Mouse (Mus musculus): Measurements from ENCODE around the gene Hmga2. TPM values are rescaled to one million over a fixed set of nuclear protein-coding genes. Genes with fewer than 3 reads are reported as not detected.

The Hmga2 gene
- polyA plus RNA-seq, 1 experiment from 2014 or later, result 61.0 TPM

DNA sequence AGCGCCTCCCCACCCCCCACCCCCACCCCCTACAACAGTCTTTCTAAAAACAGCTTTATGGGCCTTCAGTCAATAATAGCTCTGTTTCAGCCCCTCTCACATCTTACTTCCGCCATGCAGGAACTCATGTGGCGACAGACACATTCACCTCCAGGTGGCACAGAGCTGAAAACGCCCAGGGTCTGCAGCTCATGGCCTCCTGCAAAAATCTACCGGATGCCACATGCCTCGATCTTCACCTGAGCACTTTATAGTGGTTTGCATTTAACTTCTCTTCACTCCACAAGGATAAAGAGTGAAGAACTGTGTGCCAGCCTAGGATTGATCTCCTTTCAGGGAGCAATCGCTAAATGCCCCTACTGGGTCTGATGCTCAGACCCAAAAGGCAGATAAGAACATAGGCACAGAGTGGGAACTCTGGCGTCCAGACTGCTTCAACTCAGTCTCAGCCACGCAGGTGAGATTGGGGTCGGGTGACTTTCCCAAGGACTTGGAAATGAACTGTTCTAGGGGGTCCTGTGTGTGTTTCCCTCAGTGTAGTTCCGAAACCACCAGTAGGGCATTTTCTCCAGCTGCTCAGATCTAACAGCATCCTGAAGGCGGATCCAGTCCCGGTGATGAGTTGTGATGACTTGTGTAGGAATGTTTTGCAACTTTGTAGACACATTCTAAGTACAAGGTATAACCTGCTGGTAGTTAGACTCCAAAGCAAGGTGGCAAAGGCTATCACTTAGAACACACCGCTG, 84.1 kb downstream of the Hmga2 start:
- no peak overlapping the region for H3K9ac ChIP-seq (ENCODE audit: low read length)
- ATAC-seq (replicated peaks; ENCODE audit: low FRiP score, low TSS enrichment, low read depth) (0 out of 2 replicates have a peak, but pooled peaks have one; percentile 2), DNase-seq (ENCODE audit: low spot score) (no peak)
- peak overlapping the region; percentile 86 for H3K27ac ChIP-seq (ENCODE audit: low read depth)
- peaks cover 7% of the 10 kb centered on the region; the same call in 1 of the 2 replicates for H3K36me3 ChIP-seq (ENCODE audit: control insufficient read depth, insufficient read depth, low read length)
- H3K27me3 ChIP-seq (replicated peaks; ENCODE audit: control insufficient read depth, insufficient read depth, low read length), result no peaks in the 10 kb centered on the region
- 23% methylated on average over 14 of the region's 14 CpGs for WGBS
- H3K4me2 ChIP-seq (ENCODE audit: low read length), result peak overlapping the region; percentile 28
- peaks cover 64% of the 10 kb centered on the region for H3K4me1 ChIP-seq (replicated peaks; ENCODE audit: control insufficient read depth, insufficient read depth, low read length)
- H3K4me3 ChIP-seq (ENCODE audit: low read depth, low read length), result no peak overlapping the region
- no peaks in the 10 kb centered on the region for H3K9me3 ChIP-seq (ENCODE audit: control insufficient read depth, low read length)

GRCm38 (mm10) chr10:120390912-120391835, 85.1 kb downstream of the Hmga2 start:
- WGBS, result 16% methylated on average over 28 of the region's 28 CpGs
- 0 out of 2 replicates have a peak, but pooled peaks have one; percentile 34 for ATAC-seq (replicated peaks; ENCODE audit: low FRiP score, low TSS enrichment, low read depth)
- peaks cover 9% of the 10 kb centered on the region; the same call in 1 of the 2 replicates for H3K36me3 ChIP-seq (ENCODE audit: control insufficient read depth, insufficient read depth, low read length)
- H3K4me1 ChIP-seq (replicated peaks; ENCODE audit: control insufficient read depth, insufficient read depth, low read length), result peaks cover 61% of the 10 kb centered on the region
- H3K27me3 ChIP-seq (replicated peaks; ENCODE audit: control insufficient read depth, insufficient read depth, low read length), result no peaks in the 10 kb centered on the region
- H3K27ac ChIP-seq (ENCODE audit: low read depth), result peak overlapping the region; percentile 86
- peak; percentile 69 for DNase-seq (ENCODE audit: low spot score)
- 0 out of 2 replicates have a peak overlapping the region, but pooled peaks have one; percentile 25 for H3K9ac ChIP-seq (ENCODE audit: low read length)
- H3K9me3 ChIP-seq (ENCODE audit: control insufficient read depth, low read length), result no peaks in the 10 kb centered on the region
- H3K4me2 ChIP-seq (ENCODE audit: low read length), result peak overlapping the region; percentile 28
- no peak overlapping the region for H3K4me3 ChIP-seq (ENCODE audit: low read depth, low read length)

DNA sequence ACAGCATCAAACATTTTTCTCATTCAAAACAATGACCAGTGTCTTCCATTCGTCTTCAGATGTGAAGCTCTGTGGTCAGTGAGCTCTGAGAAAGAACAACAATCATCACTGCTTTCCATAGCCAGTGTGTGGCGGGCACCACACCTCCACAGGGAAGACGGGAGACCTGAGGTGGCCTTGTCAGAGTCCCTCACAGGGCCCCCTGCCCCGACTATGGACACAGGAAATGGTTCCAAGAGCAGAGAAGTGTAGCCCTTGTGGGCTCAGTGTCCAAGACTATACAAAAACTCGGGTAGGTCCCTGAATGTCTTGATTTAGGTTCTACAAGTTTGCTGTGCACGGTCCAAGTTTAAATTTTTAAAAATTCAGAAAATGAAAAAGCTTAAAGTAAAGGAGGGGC, 86.6 kb downstream of the Hmga2 start:
- H3K4me3 ChIP-seq (ENCODE audit: low read depth, low read length), result no peak overlapping the region
- no peaks in the 10 kb centered on the region for H3K9me3 ChIP-seq (ENCODE audit: control insufficient read depth, low read length)
- ATAC-seq (replicated peaks; ENCODE audit: low FRiP score, low TSS enrichment, low read depth), result no peak
- no peaks in the 10 kb centered on the region for H3K27me3 ChIP-seq (replicated peaks; ENCODE audit: control insufficient read depth, insufficient read depth, low read length)
- peaks cover 9% of the 10 kb centered on the region; the same call in 1 of the 2 replicates for H3K36me3 ChIP-seq (ENCODE audit: control insufficient read depth, insufficient read depth, low read length)
- H3K9ac ChIP-seq (ENCODE audit: low read length), result no peak overlapping the region
- H3K4me2 ChIP-seq (ENCODE audit: low read length), result no peak overlapping the region
- 44% methylated on average over 6 of the region's 6 CpGs for WGBS
- no peak overlapping the region for H3K27ac ChIP-seq (ENCODE audit: low read depth)
- H3K4me1 ChIP-seq (replicated peaks; ENCODE audit: control insufficient read depth, insufficient read depth, low read length), result peaks cover 71% of the 10 kb centered on the region
- peak; percentile 51 for DNase-seq (ENCODE audit: low spot score)

DNA sequence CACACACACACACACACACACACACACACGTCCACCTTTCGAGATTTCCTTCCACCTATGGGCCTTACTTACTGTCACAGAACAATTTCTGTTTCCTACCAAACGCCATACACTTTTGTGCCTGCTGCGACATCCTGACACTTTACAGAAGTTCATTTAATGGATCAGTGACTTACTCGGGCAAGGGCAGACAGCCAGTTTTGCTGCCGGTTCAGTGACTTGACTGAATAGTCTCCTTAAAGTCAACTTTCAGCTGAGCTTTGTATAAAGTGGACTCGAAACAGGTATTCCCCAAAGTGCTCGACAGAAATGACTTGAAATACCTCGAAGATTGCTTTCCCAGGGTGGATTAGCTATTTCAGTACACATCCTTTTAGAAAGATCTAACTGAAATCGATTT, 87.3 kb downstream of the Hmga2 start:
- peak; percentile 52 for DNase-seq (ENCODE audit: low spot score)
- 37% methylated on average over 10 of the region's 10 CpGs for WGBS
- no peak for ATAC-seq (replicated peaks; ENCODE audit: low FRiP score, low TSS enrichment, low read depth)
- H3K4me2 ChIP-seq (ENCODE audit: low read length), result no peak overlapping the region
- H3K4me3 ChIP-seq (ENCODE audit: low read depth, low read length), result no peak overlapping the region
- H3K36me3 ChIP-seq (ENCODE audit: control insufficient read depth, insufficient read depth, low read length), result peaks cover 9% of the 10 kb centered on the region; the same call in 1 of the 2 replicates
- no peak overlapping the region for H3K27ac ChIP-seq (ENCODE audit: low read depth)
- H3K9me3 ChIP-seq (ENCODE audit: control insufficient read depth, low read length), result no peaks in the 10 kb centered on the region
- H3K4me1 ChIP-seq (replicated peaks; ENCODE audit: control insufficient read depth, insufficient read depth, low read length), result peaks cover 70% of the 10 kb centered on the region
- H3K9ac ChIP-seq (ENCODE audit: low read length), result no peak overlapping the region
- no peaks in the 10 kb centered on the region for H3K27me3 ChIP-seq (replicated peaks; ENCODE audit: control insufficient read depth, insufficient read depth, low read length)

DNA sequence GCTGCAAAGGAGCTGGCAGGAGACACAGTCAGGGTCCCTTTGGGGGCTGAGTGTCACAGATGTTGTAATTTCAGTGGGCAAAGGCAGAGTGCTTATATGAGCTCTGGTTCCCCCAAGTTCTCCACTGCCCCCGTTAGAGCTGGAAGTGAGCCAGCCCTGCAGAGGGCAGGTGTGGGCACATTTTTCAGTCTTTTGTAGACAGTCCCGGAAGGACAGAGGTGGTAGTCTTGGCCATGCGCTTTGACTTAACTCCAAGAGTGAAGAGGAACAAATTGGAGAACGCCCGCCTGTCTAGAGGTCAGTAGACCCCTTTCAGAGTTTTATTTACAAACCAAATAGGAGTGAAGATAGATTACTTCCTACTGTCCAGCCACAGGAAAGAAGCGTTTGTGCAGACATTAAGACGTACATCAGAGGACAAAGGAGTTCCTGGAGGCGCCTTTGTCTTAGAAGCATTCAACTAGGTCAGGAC, 87.8 kb downstream of the Hmga2 start:
- Histone ChIP-seq H3K4me2 (ENCODE audit: low read length) (no peak overlapping the region), H3K4me1 (replicated peaks; ENCODE audit: control insufficient read depth, insufficient read depth, low read length) (peaks cover 72% of the 10 kb centered on the region)

GRCm38 (mm10) chr10:120387105-120387504, 89.2 kb downstream of the Hmga2 start:
- no peak overlapping the region for H3K4me3 ChIP-seq (ENCODE audit: low read depth, low read length)
- peaks cover 62% of the 10 kb centered on the region for H3K4me1 ChIP-seq (replicated peaks; ENCODE audit: control insufficient read depth, insufficient read depth, low read length)
- no peaks in the 10 kb centered on the region for H3K9me3 ChIP-seq (ENCODE audit: control insufficient read depth, low read length)
- H3K4me2 ChIP-seq (ENCODE audit: low read length), result no peak overlapping the region
- no peak for ATAC-seq (replicated peaks; ENCODE audit: low FRiP score, low TSS enrichment, low read depth)
- H3K27me3 ChIP-seq (replicated peaks; ENCODE audit: control insufficient read depth, insufficient read depth, low read length), result no peaks in the 10 kb centered on the region
- peaks cover 11% of the 10 kb centered on the region; the same call in 1 of the 2 replicates for H3K36me3 ChIP-seq (ENCODE audit: control insufficient read depth, insufficient read depth, low read length)
- H3K9ac ChIP-seq (ENCODE audit: low read length), result no peak overlapping the region
- H3K27ac ChIP-seq (ENCODE audit: low read depth), result no peak overlapping the region
- no peak for DNase-seq (ENCODE audit: low spot score)
- 76% methylated on average over 8 of the region's 8 CpGs for WGBS

More for the DNA sequence above, 87.8 kb downstream of the Hmga2 start:
- no peaks in the 10 kb centered on the region for H3K9me3 ChIP-seq (ENCODE audit: control insufficient read depth, low read length)
- no peak overlapping the region for H3K4me3 ChIP-seq (ENCODE audit: low read depth, low read length)
- H3K9ac ChIP-seq (ENCODE audit: low read length), result no peak overlapping the region
- H3K27ac ChIP-seq (ENCODE audit: low read depth), result 0 out of 2 replicates have a peak overlapping the region, but pooled peaks have one; percentile 1
- ATAC-seq (replicated peaks; ENCODE audit: low FRiP score, low TSS enrichment, low read depth) (no peak), DNase-seq (ENCODE audit: low spot score) (peak; percentile 54)
- H3K36me3 ChIP-seq (ENCODE audit: control insufficient read depth, insufficient read depth, low read length), result peaks cover 11% of the 10 kb centered on the region; the same call in 1 of the 2 replicates
- WGBS, result 32% methylated on average over 8 of the region's 8 CpGs
- H3K27me3 ChIP-seq (replicated peaks; ENCODE audit: control insufficient read depth, insufficient read depth, low read length), result no peaks in the 10 kb centered on the region

DNA sequence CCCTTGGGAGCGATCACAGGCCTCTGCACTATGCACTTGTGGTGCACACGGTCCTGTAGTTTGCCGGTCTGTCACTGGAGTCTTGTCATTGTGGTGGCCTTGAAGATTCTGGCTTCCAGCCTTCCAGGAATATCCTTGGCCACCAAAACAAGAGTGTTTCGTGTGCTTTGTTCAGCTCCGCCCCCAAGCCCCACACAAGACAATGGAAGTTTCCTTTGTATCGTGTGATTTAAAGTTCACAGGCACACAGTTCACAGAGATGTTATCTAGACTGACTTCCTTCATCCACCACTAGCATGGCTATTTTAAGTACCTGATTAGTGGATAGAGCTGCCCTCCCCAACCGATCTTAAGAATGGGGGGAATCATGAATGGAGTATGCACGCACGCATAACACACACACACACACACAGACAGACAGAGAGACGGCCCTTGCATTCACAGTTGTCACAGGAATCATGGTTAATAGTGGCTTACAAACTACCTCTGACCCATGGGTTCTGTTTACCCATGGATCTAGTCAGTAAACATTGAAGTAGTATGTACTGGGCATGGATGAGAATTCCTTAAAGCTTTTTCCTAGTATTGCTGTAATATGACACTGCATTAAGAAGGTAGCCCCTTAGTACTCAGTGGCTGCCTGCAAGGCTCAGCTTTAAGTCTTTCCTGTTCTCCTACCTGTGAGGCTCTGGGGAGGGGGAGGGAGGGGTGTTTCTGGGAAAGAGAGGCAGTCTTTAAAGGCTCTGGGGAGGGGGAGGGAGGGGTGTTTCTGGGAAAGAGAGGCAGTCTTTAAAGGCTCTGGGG, 91.3 kb downstream of the Hmga2 start:
- Histone ChIP-seq H3K4me3 (ENCODE audit: low read depth, low read length) (no peak overlapping the region), H3K4me1 (replicated peaks; ENCODE audit: control insufficient read depth, insufficient read depth, low read length) (peaks cover 41% of the 10 kb centered on the region), H3K27me3 (replicated peaks; ENCODE audit: control insufficient read depth, insufficient read depth, low read length) (no peaks in the 10 kb centered on the region), H3K27ac (ENCODE audit: low read depth) (peak overlapping the region; percentile 18; the same call in 1 of the 2 replicates), H3K36me3 (ENCODE audit: control insufficient read depth, insufficient read depth, low read length) (peaks cover 11% of the 10 kb centered on the region; the same call in 1 of the 2 replicates), H3K9ac (ENCODE audit: low read length) (no peak overlapping the region), H3K4me2 (ENCODE audit: low read length) (no peak overlapping the region), H3K9me3 (ENCODE audit: control insufficient read depth, low read length) (no peaks in the 10 kb centered on the region)
- ATAC-seq (replicated peaks; ENCODE audit: low FRiP score, low TSS enrichment, low read depth) (peak; percentile 63; the same call in 1 of the 2 replicates), DNase-seq (ENCODE audit: low spot score) (peak; percentile 51)
- 58% methylated on average over 10 of the region's 10 CpGs for WGBS

All from intestine, embryonic 14.5 days (tissue).